Mouse (Mus musculus) brown adipose tissue, adult 24 weeks (tissue): ENCODE data around the gene Rnf8. TPM values are rescaled to one million over a fixed set of nuclear protein-coding genes. Genes with fewer than 3 reads are reported as not detected.

ENCODE experiments used
- H3K27ac ChIP-seq: fragments of 200-500 bp; replicated peaks from 2 replicates; pipeline ENCODE4 v1.5.1; 2012; ENCODE audit warnings: low read depth, mild to moderate bottlenecking, low read length
- H3K4me1 ChIP-seq: fragments of 200-500 bp; 2 replicates; pipeline ENCODE4 v1.6.1; 2012; ENCODE audit warnings: low read length, mixed read lengths; ENCODE audit not compliant: control insufficient read depth, insufficient read depth, insufficient read length
- H3K4me3 ChIP-seq: fragments of 200-500 bp; 2 replicates; pipeline ENCODE4 v1.5.1; 2012; ENCODE audit warnings: low read depth, mild to moderate bottlenecking, low read length, moderate library complexity; ENCODE audit not compliant: insufficient read depth
- polyA plus RNA-seq: library from polyadenylated mRNA; stranded (reverse); fragments of >200 nt; gene quantifications from 2 replicates; pipeline ENCODE4 v1.2.4, GENCODE M21; 2012; ENCODE audit not compliant: missing spikeins, insufficient read depth, insufficient read length

Gene Rnf8
- polyA plus RNA-seq, result 11.0 and 11.7 TPM in 2 replicates

GRCm38 (mm10) chr17:29614115-29615023, at the start of gene Rnf8, which contains the start of gene Gm28043:
Rnf8 (plus strand) TSS chr17:29614790.
Gm28043 (plus strand) TSS chr17:29614876.
- H3K27ac ChIP-seq, result peak within 1 kb of the TSS; percentile 69
- peak within 1 kb of the TSS; percentile 95 for H3K4me3 ChIP-seq
- no peaks in the 10 kb centered on the region for H3K4me1 ChIP-seq

GRCm38 (mm10) chr17:29565521-29565920, 49.1 kb upstream of the Rnf8 start:
- H3K27ac ChIP-seq, result no peak overlapping the region
- no peak overlapping the region for H3K4me3 ChIP-seq
- H3K4me1 ChIP-seq, result no peaks in the 10 kb centered on the region

- Histone ChIP-seq H3K27ac (no peak overlapping the region), H3K4me1 (no peaks in the 10 kb centered on the region), H3K4me3 (no peak overlapping the region)
Measured at GRCm38 (mm10) chr17:29568435-29568834, 46.2 kb upstream of the Rnf8 start.

- Histone ChIP-seq H3K4me1 (no peaks in the 10 kb centered on the region), H3K4me3 (no peak overlapping the region), H3K27ac (no peak overlapping the region)
Measured at GRCm38 (mm10) chr17:29569831-29570230, 44.8 kb upstream of the Rnf8 start.

- Histone ChIP-seq H3K4me3 (no peak overlapping the region), H3K4me1 (no peaks in the 10 kb centered on the region), H3K27ac (no peak overlapping the region)
Measured at GRCm38 (mm10) chr17:29579579-29580126, 34.9 kb upstream of the Rnf8 start.

- H3K27ac ChIP-seq, result no peak overlapping the region
- H3K4me1 ChIP-seq, result no peaks in the 10 kb centered on the region
- no peak overlapping the region for H3K4me3 ChIP-seq
Measured at GRCm38 (mm10) chr17:29583569-29583968, 31.0 kb upstream of the Rnf8 start.

- H3K4me3 ChIP-seq, result no peak overlapping the region
- H3K27ac ChIP-seq, result no peak overlapping the region
- H3K4me1 ChIP-seq, result no peaks in the 10 kb centered on the region
Measured at GRCm38 (mm10) chr17:29584306-29584705, 30.3 kb upstream of the Rnf8 start.

- Histone ChIP-seq H3K4me1 (no peaks in the 10 kb centered on the region), H3K4me3 (no peak overlapping the region), H3K27ac (no peak overlapping the region)
Measured at GRCm38 (mm10) chr17:29584737-29585136, 29.9 kb upstream of the Rnf8 start.

GRCm38 (mm10) chr17:29585446-29585845, 29.1 kb upstream of the Rnf8 start:
- H3K4me1 ChIP-seq, result no peaks in the 10 kb centered on the region
- no peak overlapping the region for H3K4me3 ChIP-seq
- H3K27ac ChIP-seq, result no peak overlapping the region

- Histone ChIP-seq H3K4me1 (no peaks in the 10 kb centered on the region), H3K4me3 (no peak overlapping the region)
Measured at GRCm38 (mm10) chr17:29586921-29587320, 27.7 kb upstream of the Rnf8 start.

GRCm38 (mm10) chr17:29589221-29589898, 25.2 kb upstream of the Rnf8 start:
- H3K27ac ChIP-seq, result no peak overlapping the region
- no peak overlapping the region for H3K4me3 ChIP-seq
- H3K4me1 ChIP-seq, result no peaks in the 10 kb centered on the region

More at GRCm38 (mm10) chr17:29586921-29587320, 27.7 kb upstream of the Rnf8 start:
- no peak overlapping the region for H3K27ac ChIP-seq

GRCm38 (mm10) chr17:29595891-29596770, 18.5 kb upstream of the Rnf8 start:
- Histone ChIP-seq H3K27ac (no peak overlapping the region), H3K4me3 (no peak overlapping the region), H3K4me1 (no peaks in the 10 kb centered on the region)

GRCm38 (mm10) chr17:29596771-29597132, 17.8 kb upstream of the Rnf8 start:
- Histone ChIP-seq H3K4me3 (no peak overlapping the region), H3K27ac (no peak overlapping the region)

GRCm38 (mm10) chr17:29599051-29599450, 15.5 kb upstream of the Rnf8 start:
- Histone ChIP-seq H3K4me3 (no peak overlapping the region), H3K27ac (no peak overlapping the region), H3K4me1 (no peaks in the 10 kb centered on the region)

More at GRCm38 (mm10) chr17:29596771-29597132, 17.8 kb upstream of the Rnf8 start:
- no peaks in the 10 kb centered on the region for H3K4me1 ChIP-seq
